Mouse (Mus musculus) embryonic facial prominence, embryonic 10.5 days (tissue): ENCODE results near the gene Hist1h2bn. TPM values are rescaled to one million over a fixed set of nuclear protein-coding genes. Genes with fewer than 3 reads are reported as not detected.
"Not testable (repeated sequence)": the region's sequence is repeated elsewhere in the genome, so short reads cannot be mapped to it uniquely, and the experiment has no call there.

Experiments used
- DNase-seq: peaks from one replicate; pipeline ENCODE4 v3.0.0-alpha.2; 2017; ENCODE audit warnings: low spot score
- H3K27ac ChIP-seq: fragments of 300-500 bp; sonication (generic); replicated peaks from 2 replicates; pipeline ENCODE4 v1.5.1; 2016; ENCODE audit warnings: mild to moderate bottlenecking
- H3K27me3 ChIP-seq: fragments of 300-500 bp; sonication (generic); replicated peaks from 2 replicates; pipeline ENCODE4 v1.6.1; 2016; ENCODE audit warnings: low read depth, mild to moderate bottlenecking; ENCODE audit not compliant: poor library complexity, severe bottlenecking
- H3K36me3 ChIP-seq: fragments of 300-500 bp; sonication (generic); replicated peaks from 2 replicates; pipeline ENCODE4 v1.6.1; 2016; ENCODE audit warnings: mild to moderate bottlenecking, moderate library complexity
- H3K4me1 ChIP-seq: fragments of 300-500 bp; sonication (generic); 2 replicates; pipeline ENCODE4 v1.6.1; 2016
- H3K4me3 ChIP-seq: fragments of 300-500 bp; sonication (generic); 2 replicates; pipeline ENCODE4 v1.5.1; 2016; ENCODE audit warnings: mild to moderate bottlenecking, moderate library complexity
- H3K9me3 ChIP-seq: fragments of 300-500 bp; sonication (generic); 2 replicates; pipeline ENCODE4 v1.6.1; 2016; ENCODE audit warnings: mild to moderate bottlenecking
- WGBS: fragments of 180-500 bp; shearing (Covaris S2); methylation state at CpG from one replicate; pipeline ENCODE4 v1.1.7; 2016; 5-methylcytosine and 5-hydroxymethylcytosine counted together
- polyA plus RNA-seq: library from polyadenylated mRNA; unstranded; fragments of >200 nt; fragmentation: Nextera tagmentation; extraction: Ambion mirVana; gene quantifications from 2 replicates; pipeline ENCODE4 v1.2.1, GENCODE M21; 2016

Gene Hist1h2bn
- polyA plus RNA-seq, 1 experiment from 2014 or later, result 4.0 TPM

DNA sequence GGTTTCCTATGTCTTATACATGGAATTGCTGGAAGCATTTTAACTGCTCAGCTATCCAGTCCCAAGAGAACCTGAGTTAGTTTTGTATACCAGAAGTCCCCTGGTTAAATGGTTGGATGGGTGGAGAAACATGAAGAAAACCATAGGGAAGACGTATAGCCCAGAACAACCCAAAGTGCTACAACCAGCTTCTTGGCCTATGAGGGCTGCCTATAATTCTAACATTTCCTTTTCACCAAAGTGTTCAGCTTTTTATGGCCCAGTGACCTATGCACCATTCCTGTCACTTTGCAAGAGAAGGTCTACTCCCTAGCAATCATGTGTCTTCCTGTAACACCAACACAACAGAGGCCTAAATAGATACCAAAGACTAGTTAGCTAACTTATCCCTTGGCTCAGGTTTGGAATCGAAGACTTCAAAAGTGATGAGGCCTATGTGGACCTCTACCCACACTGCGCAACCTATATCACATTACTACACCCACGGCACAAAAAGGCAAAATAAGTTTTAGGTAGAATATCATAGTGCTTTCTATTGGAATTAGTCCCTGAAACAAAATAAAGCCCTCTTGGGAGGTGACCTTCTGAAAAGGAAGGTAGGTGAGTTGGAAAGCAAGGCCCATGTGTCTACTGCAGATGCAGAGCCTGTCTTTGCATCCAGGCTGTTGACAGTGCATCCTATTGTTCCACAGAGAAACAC is 35.4 kb upstream of the Hist1h2bn start:
- peaks cover 40% of the 10 kb centered on the region for H3K4me1 ChIP-seq
- 60% methylated on average over 4 of the region's 4 CpGs for WGBS

DNA sequence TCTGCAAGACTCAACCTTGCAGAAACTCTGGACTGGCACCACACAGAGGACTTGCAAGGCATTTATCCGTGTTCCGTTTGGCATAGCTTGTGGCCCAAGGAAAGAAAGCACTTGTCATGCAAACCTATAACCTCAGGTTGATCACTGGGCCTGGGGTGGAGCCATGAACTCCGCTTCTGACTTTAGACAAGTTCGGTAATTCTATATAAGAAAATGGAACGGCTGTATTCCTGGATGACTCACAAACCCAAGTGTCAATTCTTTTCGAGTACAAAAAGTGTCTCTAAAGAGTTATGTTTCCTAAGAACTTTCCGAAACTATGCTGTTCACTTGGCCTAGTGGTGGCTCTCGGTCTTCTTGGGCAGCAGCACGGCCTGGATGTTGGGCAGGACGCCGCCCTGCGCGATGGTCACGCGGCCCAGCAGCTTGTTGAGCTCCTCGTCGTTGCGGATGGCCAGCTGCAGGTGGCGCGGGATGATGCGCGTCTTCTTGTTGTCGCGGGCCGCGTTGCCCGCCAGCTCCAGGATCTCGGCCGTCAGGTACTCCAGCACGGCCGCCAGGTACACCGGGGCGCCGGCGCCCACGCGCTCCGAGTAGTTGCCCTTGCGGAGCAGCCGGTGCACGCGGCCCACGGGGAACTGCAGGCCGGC is 32.7 kb upstream of the Hist1h2bn start:
- not testable (repeated sequence) for H3K36me3 ChIP-seq, H3K9me3 ChIP-seq, H3K27me3 ChIP-seq
- H3K4me3 ChIP-seq, result peak overlapping the region; percentile 57
- peaks cover 31% of the 10 kb centered on the region for H3K4me1 ChIP-seq
- peak overlapping the region; percentile 96 for H3K27ac ChIP-seq
- 1% methylated on average over 30 of the region's 44 CpGs for WGBS
- DNase-seq, result peak; percentile 38

More for the DNA sequence above, 35.4 kb upstream of the Hist1h2bn start:
- no peaks in the 10 kb centered on the region for H3K9me3 ChIP-seq
- no peaks in the 10 kb centered on the region for H3K36me3 ChIP-seq
- peak; percentile 29 for DNase-seq
- H3K27me3 ChIP-seq, result no peaks in the 10 kb centered on the region
- H3K4me3 ChIP-seq, result peak overlapping the region; percentile 65
- H3K27ac ChIP-seq, result peak overlapping the region; percentile 96

DNA sequence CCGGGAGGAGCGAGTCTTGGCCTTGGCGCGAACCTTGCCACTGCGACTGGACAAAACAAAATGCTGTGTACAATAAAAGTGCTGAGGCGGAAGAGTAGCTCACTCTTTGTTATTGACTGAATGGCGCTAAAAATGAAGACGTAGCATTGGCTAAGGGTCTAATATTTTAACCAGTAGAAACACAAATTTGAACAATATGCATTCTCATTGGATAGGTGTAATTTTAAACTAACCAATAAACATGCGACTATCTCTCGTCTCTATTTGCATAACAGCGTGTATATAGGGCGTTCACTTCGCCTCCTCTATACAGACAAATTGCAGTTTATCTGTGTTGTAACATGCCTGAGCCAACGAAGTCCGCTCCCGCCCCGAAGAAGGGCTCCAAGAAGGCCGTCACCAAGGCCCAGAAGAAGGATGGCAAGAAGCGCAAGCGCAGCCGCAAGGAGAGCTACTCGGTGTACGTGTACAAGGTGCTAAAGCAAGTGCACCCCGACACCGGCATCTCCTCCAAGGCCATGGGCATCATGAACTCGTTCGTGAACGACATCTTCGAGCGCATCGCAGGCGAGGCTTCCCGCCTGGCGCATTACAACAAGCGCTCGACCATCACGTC is 32.1 kb upstream of the Hist1h2bn start, which contains the start of gene Hist1h2bm:
Gene Hist1h2bm (plus strand): TSS at position 288 of the 616 bp plus-strand sequence.
- under 1% methylated on average over 37 of the region's 37 CpGs for WGBS
- H3K36me3 ChIP-seq, H3K27me3 ChIP-seq: not testable (repeated sequence)

DNA sequence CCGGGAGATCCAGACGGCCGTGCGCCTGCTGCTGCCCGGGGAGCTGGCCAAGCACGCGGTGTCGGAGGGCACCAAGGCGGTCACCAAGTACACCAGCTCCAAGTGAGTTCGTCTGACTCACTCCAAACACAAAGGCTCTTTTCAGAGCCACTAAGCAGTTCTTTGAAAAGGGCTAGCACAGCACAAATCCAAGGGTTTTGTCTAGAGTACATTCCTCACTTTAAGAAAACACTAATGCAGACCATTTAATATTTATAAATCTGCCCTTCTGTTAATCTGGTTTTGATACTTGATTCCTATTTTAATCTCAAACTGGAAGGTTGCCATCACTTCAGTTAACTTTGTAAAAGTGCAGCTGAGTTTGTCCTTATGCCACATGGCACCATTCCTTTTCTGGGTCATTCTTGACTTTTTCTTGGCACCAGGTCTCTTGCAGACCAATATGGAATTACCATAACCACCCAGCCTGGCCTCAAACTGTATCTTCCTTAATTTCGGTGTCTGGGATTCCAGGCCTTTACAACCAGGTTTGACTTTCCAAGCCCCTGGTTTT is 31.5 kb upstream of the Hist1h2bn start:
- Histone ChIP-seq H3K9me3 (no peaks in the 10 kb centered on the region), H3K4me3 (peak overlapping the region; percentile 57), H3K27me3 (no peaks in the 10 kb centered on the region), H3K4me1 (peaks cover 31% of the 10 kb centered on the region), H3K36me3 (no peaks in the 10 kb centered on the region), H3K27ac (peak overlapping the region; percentile 91)
- 2% methylated on average over 11 of the region's 11 CpGs for WGBS
- DNase-seq, result peak; percentile 46

More for the DNA sequence above, 32.1 kb upstream of the Hist1h2bn start, which contains the start of gene Hist1h2bm:
- not testable (repeated sequence) for H3K9me3 ChIP-seq
- peak; percentile 82 for DNase-seq
- Histone ChIP-seq H3K4me1 (peaks cover 31% of the 10 kb centered on the region), H3K27ac (peak within 1 kb of the TSS; percentile 96), H3K4me3 (peak within 1 kb of the TSS; percentile 57)

DNA sequence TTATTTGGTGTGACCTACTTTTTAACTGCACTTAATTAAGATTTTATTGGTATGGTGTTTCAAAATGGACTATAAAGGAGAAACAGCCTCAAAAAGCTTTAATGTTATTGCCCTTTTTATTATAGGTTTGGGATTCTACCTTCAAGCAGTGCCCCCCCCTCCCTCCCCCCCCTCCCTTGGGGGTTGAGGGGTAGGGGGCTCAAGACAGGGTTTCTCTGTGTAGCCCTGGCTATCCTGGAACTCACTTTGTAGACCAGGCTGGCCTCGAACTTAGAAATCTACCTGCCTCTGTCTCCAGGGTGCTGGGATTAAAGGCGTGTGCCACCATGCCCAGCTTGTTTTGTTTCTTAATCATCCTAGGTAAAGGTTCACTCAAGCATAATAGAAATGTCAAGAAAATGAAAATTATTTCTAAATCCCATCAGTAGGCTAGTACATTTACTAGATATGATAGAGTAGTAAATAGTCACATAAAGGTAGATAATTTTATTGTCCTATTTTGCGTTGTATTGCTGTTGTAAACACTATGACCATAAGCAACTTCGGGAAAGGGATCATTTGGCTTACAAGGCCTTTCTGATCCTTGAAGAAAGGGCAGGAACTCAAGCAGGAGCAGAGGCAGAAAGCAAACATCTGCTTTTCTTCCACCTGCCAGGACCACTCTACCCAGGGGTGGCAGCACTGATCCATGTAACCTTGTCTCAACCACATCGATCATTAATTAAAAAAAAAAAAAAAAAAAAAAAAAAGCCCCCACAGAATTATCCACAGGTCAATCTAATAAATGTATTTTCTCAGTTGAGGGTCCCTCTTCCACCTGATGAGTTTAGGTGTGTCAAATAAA is 30.7 kb upstream of the Hist1h2bn start:
- H3K4me1 ChIP-seq, result peaks cover 37% of the 10 kb centered on the region
- H3K9me3 ChIP-seq, result no peaks in the 10 kb centered on the region
- WGBS, result 32% methylated on average over 5 of the region's 5 CpGs
- no peaks in the 10 kb centered on the region for H3K27me3 ChIP-seq
- peak overlapping the region; percentile 57 for H3K4me3 ChIP-seq
- no peaks in the 10 kb centered on the region for H3K36me3 ChIP-seq
- DNase-seq, result peak; percentile 49
- H3K27ac ChIP-seq, result peak overlapping the region; percentile 91

DNA sequence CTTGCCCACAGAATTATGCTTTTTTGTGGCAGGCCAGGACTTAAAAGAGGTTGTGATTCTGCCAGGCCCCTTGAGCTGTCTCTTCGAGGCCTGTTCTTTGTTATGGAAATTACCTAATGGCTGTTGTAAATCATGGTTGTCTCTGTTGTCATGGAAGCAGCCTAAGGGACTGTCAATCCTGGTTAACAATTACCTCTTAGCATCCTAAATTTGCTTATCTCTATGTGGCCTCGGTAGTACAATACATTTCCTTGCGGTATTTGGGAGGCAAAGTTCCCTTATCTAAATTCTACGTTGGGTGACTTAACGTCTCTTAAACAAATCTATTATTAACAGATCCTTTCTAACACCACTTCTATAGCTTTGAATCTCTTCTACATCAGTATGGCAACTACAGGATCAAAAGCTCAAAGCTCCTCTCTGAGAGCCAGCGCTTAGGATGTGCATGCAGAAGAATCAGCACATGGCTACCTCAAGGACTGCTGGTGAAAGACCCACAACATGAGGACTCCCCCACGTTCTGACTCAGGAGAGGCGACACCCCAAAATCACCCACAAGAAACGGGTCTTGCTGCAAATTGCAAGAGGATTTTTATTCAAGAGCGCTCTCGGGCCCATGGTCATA is 25.9 kb upstream of the Hist1h2bn start:
- H3K9me3 ChIP-seq, result no peaks in the 10 kb centered on the region
- peak overlapping the region; percentile 59 for H3K27ac ChIP-seq
- no peak for DNase-seq
- no peak overlapping the region for H3K4me3 ChIP-seq
- peaks cover 9% of the 10 kb centered on the region for H3K4me1 ChIP-seq
- H3K36me3 ChIP-seq, result no peaks in the 10 kb centered on the region
- H3K27me3 ChIP-seq, result no peaks in the 10 kb centered on the region
- 29% methylated on average over 11 of the region's 11 CpGs for WGBS

DNA sequence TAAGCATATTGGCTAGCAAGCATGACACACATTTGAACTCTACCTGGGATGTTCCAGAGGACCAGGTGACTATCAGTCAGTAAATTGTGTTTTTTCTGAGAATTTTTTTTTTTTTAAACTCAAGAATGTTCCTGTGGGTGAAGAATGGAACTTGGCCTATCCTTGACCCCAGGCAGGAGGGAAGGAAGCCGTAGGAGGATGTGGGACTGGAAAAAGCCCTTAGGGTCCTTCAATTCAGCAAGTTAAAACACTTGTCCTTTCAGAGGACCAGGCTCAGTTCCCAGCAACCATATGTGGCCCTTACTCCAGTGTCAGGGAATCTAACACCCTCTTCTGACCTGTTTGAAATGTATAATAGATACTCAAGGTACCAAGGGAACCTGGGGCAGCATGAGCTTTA is 24.4 kb upstream of the Hist1h2bn start:
- Histone ChIP-seq H3K4me1 (peaks cover 22% of the 10 kb centered on the region), H3K9me3 (no peaks in the 10 kb centered on the region), H3K36me3 (no peaks in the 10 kb centered on the region), H3K27me3 (no peaks in the 10 kb centered on the region), H3K27ac (no peak overlapping the region), H3K4me3 (no peak overlapping the region)
- WGBS, result 29% methylated on average over 1 of the region's 1 CpGs
- DNase-seq, result no peak

DNA sequence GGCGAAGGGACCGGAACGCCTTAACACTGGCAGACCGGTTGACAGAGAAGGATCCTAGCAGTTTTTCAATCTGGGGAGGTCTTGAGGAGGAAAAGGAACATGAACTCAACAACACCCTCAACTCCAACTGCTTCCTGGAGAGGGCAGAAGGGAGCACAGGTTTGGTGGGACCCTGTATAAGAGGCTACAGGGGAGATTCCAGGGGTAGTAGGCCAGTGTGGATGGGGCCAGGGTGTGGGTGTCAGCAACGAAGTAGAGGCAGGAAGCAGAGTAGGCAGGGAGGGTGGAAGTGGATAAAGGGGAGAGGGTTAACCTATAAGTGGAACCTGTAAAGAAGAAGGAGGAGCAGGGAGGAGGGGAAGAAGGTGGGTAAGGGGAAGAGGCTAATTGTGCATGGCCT is 20.5 kb upstream of the Hist1h2bn start:
- DNase-seq, result peak; percentile 58
- WGBS, result 66% methylated on average over 5 of the region's 5 CpGs
- Histone ChIP-seq H3K9me3 (no peaks in the 10 kb centered on the region), H3K36me3 (no peaks in the 10 kb centered on the region), H3K4me1 (peaks cover 19% of the 10 kb centered on the region), H3K27me3 (no peaks in the 10 kb centered on the region), H3K4me3 (peak overlapping the region; percentile 63), H3K27ac (peak overlapping the region; percentile 99)

DNA sequence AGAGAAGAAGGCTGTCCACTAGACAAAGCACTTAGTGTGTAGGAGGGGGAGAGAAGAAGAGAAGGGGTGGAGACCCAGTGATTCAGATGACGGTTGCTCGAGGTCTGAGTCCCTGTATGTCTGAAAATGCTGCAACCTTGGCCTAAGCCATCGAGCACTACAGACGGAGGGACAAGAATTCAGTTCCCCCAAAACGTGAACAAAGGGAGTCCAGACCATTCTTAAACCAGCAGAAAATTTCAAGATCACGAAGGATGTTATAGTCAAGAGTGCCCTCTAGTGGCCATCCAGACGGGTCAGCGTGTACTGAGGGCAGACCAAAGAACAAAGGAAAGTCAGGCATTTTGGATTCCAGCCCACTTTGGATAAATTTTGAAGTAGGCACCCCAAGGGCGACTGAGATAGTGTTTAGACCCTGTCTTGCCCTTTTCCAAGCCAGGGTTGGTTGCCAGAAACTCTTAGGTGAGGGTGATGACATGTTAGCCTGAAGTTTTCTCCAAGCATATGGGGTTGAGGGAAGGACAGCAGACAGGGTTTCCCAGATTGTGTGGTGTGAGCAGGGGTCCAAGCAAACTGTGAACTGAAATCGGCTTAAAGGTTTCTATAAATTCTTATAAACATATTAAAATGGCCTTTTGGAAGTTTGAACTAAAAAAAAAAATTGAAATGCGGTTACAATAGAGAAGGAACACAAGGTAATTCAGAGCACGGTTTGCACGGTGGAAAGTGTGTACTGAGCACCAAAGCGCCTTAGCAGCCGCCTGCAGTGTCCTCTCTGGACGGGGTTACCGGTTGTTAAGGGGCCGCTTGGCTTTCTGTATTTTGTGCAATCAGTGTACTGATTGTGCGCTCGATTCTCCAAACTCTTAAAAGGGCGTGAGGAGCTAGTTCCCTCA is 19.7 kb upstream of the Hist1h2bn start:
- H3K4me1 ChIP-seq, result peaks cover 19% of the 10 kb centered on the region
- H3K36me3 ChIP-seq, result no peaks in the 10 kb centered on the region
- peak; percentile 84 for DNase-seq
- no peaks in the 10 kb centered on the region for H3K27me3 ChIP-seq
- H3K4me3 ChIP-seq, result peak overlapping the region; percentile 63
- H3K9me3 ChIP-seq, result no peaks in the 10 kb centered on the region
- H3K27ac ChIP-seq, result peak overlapping the region; percentile 99
- WGBS, result under 1% methylated on average over 21 of the region's 21 CpGs

DNA sequence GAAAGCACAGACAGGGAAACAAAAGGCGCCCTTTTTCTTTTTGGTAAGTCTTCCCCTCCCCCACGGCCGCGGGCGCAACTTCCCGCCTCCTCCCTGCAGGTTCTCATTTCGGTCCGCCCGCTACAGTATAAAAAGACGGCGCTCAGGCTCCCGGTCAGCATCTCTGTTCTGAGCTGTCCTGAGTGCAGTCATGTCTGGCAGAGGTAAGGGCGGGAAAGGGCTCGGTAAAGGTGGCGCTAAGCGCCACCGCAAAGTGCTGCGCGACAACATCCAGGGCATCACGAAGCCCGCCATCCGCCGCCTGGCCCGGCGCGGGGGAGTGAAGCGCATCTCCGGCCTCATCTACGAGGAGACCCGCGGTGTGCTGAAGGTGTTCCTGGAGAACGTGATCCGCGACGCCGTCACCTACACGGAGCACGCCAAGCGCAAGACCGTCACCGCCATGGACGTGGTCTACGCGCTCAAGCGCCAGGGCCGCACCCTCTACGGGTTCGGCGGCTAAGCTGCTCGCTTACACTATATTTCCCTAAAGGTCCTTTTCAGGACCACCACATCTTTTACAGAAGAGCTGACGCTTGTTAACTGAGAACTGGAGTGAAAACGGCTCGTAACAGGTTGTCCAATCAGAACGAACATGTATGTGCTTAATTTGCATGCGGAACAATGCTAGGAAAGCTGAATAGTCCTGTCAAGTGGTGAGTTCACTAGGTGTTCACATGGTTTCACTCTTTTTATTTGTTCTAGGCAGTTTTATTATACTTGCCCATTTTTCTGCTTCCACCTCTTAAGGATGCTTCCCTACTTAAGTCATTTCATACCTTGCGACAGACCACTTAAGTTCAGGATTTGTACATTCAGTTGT is 18.8 kb upstream of the Hist1h2bn start, which contains the start of gene Hist1h4j:
Gene Hist1h4j (plus strand): TSS at position 159 of the 862 bp plus-strand sequence.
- Histone ChIP-seq H3K4me1 (peaks cover 19% of the 10 kb centered on the region), H3K4me3 (peak within 1 kb of the TSS; percentile 63), H3K27ac (peak within 1 kb of the TSS; percentile 99)
- not testable (repeated sequence) for H3K36me3 ChIP-seq, H3K27me3 ChIP-seq, H3K9me3 ChIP-seq
- DNase-seq, result peak; percentile 95
- WGBS, result under 1% methylated on average over 49 of the region's 56 CpGs
